Mouse (Mus musculus) adipocyte (in vitro differentiated cells): ENCODE data around the gene Socs3.

Source experiments
- DNase-seq: peaks from one replicate; pipeline ENCODE4 v3.0.0-alpha.2; 2016; ENCODE audit warnings: low spot score

Gene Socs3

GRCm38 (mm10) chr11:117924466-117924865, 45.4 kb downstream of the Socs3 start:
- DNase-seq = no peak

GRCm38 (mm10) chr11:117923279-117923678, 46.6 kb downstream of the Socs3 start:
- no peak for DNase-seq

- DNase-seq = peak; percentile 58
Observed at GRCm38 (mm10) chr11:117919211-117919610, 50.6 kb downstream of the Socs3 start.

GRCm38 (mm10) chr11:117918541-117918940, 51.3 kb downstream of the Socs3 start:
- DNase-seq = no peak
